Mouse (Mus musculus) urinary bladder, adult 2 months (tissue): Measurements from ENCODE around the gene RPS10-NUDT3. TPM values are rescaled to one million over a fixed set of nuclear protein-coding genes. Genes with fewer than 3 reads are reported as not detected.

Source experiments
- DNase-seq: peaks from one replicate; pipeline ENCODE4 v3.0.0; 2022; ENCODE audit warnings: low spot score
- polyA plus RNA-seq: library from polyadenylated mRNA; depleted of rRNA; stranded (reverse); fragments of >200 nt; gene quantifications from 2 replicates; pipeline ENCODE4 v1.2.3, GENCODE M21; 2012

RPS10-NUDT3 gene
- polyA plus RNA-seq, 1 experiment: 0.08 TPM

GRCm38 (mm10) chr17:27610679-27611518, 24.1 kb downstream of the RPS10-NUDT3 start:
- no peak for DNase-seq

GRCm38 (mm10) chr17:27609576-27609975, 25.4 kb downstream of the RPS10-NUDT3 start:
- DNase-seq: no peak

GRCm38 (mm10) chr17:27603522-27604234, 31.3 kb downstream of the RPS10-NUDT3 start:
- DNase-seq: no peak

- no peak for DNase-seq
These were observed 32.0 kb downstream of the RPS10-NUDT3 start for GRCm38 (mm10) chr17:27603036-27603435.

GRCm38 (mm10) chr17:27600869-27601268, 34.2 kb downstream of the RPS10-NUDT3 start:
- no peak for DNase-seq

GRCm38 (mm10) chr17:27600286-27600685, 34.7 kb downstream of the RPS10-NUDT3 start:
- DNase-seq: no peak

- no peak for DNase-seq
These were observed 38.4 kb downstream of the RPS10-NUDT3 start for GRCm38 (mm10) chr17:27596376-27597190.

GRCm38 (mm10) chr17:27595659-27596375, 39.2 kb downstream of the RPS10-NUDT3 start:
- no peak for DNase-seq

- DNase-seq: no peak
These were observed 42.5 kb downstream of the RPS10-NUDT3 start for GRCm38 (mm10) chr17:27592565-27592910.

- no peak for DNase-seq
These were observed 43.0 kb downstream of the RPS10-NUDT3 start for GRCm38 (mm10) chr17:27591826-27592564.

GRCm38 (mm10) chr17:27588231-27588630, 46.8 kb downstream of the RPS10-NUDT3 start:
- DNase-seq: no peak

GRCm38 (mm10) chr17:27587252-27587651, 47.8 kb downstream of the RPS10-NUDT3 start:
- no peak for DNase-seq

GRCm38 (mm10) chr17:27586661-27587060, 48.4 kb downstream of the RPS10-NUDT3 start:
- no peak for DNase-seq

GRCm38 (mm10) chr17:27583185-27583894, 51.7 kb downstream of the RPS10-NUDT3 start:
- no peak for DNase-seq

- no peak for DNase-seq
These were observed 54.5 kb downstream of the RPS10-NUDT3 start for GRCm38 (mm10) chr17:27580392-27581068.

GRCm38 (mm10) chr17:27579816-27580215, 55.2 kb downstream of the RPS10-NUDT3 start:
- DNase-seq: no peak

GRCm38 (mm10) chr17:27578487-27578886, 56.5 kb downstream of the RPS10-NUDT3 start:
- no peak for DNase-seq

GRCm38 (mm10) chr17:27577468-27577867, 57.6 kb downstream of the RPS10-NUDT3 start:
- DNase-seq: no peak

GRCm38 (mm10) chr17:27576056-27576455, 59.0 kb downstream of the RPS10-NUDT3 start:
- DNase-seq: no peak
